Mouse (Mus musculus): Measurements from ENCODE around the gene Gckr.

Gene Gckr

GRCm38 (mm10) chr5:31297047-31297757 is at the start of gene Gckr:
Gene Gckr, plus strand, starts transcription at chr5:31297443.
- DNase-seq (ENCODE audit: low read depth in 1 of 2, low spot score in 2 of 2): no peak

DNA sequence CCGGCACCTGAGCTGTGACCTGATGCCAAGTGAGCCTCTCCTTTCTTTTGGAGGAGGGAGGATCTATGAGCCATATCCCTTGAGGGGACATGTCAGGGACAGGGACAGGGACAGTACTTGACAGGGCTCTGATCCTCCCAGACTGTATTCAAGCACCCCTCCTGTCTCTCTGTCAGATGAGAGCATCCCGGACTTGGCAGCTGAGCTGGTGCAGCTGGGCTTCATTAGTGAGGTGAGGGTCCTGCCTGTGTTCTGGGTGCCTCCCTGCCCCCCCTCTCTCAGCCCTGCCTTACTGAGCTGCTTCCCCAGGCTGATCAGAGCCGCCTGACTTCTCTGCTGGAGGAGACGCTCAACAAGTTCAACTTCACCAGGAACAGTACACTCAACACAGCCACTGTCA is 46.5 kb upstream of the Gckr start:
- DNase-seq (ENCODE audit: low read depth in 1 of 2, low spot score in 2 of 2): no peak

GRCm38 (mm10) chr5:31251541-31252101 is 45.6 kb upstream of the Gckr start, which contains the start of gene Krtcap3:
Gene Krtcap3, plus strand, starts transcription at chr5:31251691.
- no peak for DNase-seq (ENCODE audit: low read depth in 1 of 2, low spot score in 2 of 2)

DNA sequence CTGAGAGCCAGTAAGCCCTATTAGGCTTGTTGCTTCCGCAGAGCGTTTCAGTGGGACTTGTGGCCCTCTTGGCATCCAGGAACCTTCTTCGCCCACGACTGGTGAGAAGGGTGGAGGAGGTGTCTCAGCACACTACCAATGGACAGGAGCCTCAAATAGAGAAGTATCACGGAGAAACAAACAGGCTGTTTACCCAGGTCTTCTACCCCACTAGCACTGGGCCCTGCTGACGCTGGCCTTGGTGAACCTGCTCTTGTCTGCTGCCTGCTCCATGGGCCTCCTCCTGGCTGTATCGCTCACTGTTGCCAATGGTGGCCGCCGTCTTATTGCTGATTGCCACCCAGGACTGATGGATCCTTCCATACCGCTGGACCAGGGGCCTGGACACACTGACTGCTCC is 45.1 kb upstream of the Gckr start:
- DNase-seq (ENCODE audit: low read depth in 1 of 2, low spot score in 2 of 2): no peak

DNA sequence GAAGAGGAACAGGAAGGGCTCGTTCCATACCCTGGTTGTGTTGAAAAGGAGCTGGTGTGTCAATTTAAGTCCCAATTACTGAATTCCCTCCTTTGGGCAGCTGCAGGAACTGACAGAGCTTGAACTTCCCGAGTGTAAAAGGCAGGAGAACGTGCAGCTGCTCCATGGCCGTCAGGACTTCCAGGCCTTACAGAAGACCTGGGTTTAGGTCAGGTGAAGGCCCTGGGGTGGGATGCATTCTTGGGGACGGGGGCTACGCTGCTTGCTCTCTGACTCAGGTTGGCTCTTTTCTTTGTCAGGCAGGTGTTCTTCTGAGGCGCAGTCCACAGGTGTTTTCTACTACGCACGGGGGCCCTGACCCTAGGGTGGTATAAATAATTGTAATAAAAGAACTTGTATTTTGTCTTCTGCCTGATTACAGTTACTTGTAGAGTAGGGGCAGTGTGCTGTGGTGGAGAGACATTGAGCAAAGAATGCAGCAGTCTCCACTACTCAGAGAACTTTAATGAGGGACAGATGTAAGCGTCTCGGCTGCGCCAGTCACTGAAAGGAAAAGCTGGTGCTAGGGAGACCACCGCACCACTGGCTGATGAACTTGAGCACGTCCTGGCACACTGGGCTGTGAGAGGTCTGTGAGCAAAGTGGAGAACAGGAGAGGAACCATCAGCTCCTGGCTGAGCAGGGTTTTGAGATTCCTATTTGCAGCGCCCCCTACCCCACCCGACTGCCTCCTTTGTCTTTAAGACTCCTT is 44.3 kb upstream of the Gckr start:
- DNase-seq (ENCODE audit: low read depth in 1 of 2, low spot score in 2 of 2): no peak

- DNase-seq (ENCODE audit: low read depth in 1 of 2, low spot score in 2 of 2): no peak
These were observed 43.4 kb upstream of the Gckr start for GRCm38 (mm10) chr5:31253806-31254205.

GRCm38 (mm10) chr5:31254452-31254851 is 42.8 kb upstream of the Gckr start:
- no peak for DNase-seq (ENCODE audit: low read depth in 1 of 2, low spot score in 2 of 2)

DNA sequence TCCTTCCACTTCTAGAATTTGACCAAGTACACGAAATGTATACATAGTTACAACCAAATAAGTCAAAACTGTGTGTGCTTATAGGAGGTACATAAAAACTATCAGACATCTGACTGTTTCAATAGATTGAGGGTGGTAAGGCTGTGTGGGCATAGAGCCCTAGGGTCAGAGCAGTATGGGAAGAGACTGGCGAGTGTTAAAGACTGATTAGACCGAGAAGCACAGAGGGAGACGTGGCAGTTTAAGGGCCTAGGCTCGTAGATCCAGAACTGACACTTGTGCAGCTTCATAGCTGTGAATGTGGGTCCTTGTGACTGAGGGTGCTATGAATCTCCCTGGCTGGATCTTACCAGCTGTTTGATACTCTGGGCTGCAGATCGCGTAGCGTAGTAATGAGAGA is 42.3 kb upstream of the Gckr start:
- no peak for DNase-seq (ENCODE audit: low read depth in 1 of 2, low spot score in 2 of 2)

GRCm38 (mm10) chr5:31255381-31255780 is 41.9 kb upstream of the Gckr start:
- DNase-seq (ENCODE audit: low read depth in 1 of 2, low spot score in 2 of 2): no peak

DNA sequence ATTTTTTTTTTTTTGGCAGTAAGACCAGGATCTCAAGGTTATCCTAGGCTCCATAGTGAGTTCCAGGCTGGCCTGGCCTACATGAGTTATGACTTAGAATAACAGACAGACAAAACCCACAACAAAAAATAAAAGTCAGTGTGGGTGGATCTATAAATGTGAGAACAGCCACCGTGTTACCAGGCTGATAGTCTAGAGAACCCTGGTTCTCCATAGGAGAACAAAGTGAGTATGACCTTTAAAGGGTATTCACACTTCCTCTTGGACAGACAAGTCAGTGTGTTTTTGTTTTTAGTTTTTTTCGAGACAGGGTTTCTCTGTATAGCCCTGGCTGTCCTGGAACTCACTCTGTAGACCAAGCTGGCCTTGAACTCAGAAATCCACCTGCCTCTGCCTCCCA is 41.3 kb upstream of the Gckr start:
- DNase-seq (ENCODE audit: low read depth in 1 of 2, low spot score in 2 of 2): no peak

DNA sequence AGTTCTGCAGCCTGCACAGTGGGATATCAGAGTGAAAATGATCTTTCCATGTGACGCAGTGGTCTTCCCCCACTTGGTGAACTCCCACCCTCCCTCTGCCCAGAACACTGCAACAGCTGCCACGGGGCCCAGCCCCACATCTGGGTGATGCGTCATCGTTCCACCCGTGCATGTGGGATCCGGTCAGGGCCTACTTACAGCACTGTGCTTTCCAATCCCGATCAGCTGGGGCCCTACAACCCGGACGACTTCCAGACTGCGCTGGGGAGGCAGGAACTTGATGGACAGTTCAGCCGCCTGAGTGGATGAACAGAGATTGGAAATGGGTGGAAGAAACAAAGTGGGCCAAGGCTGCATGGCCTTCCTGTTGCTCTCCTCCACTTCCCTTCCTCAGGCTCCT is 39.6 kb upstream of the Gckr start:
- DNase-seq (ENCODE audit: low read depth in 1 of 2, low spot score in 2 of 2): no peak

GRCm38 (mm10) chr5:31266101-31266500 is 31.1 kb upstream of the Gckr start:
- DNase-seq (ENCODE audit: low read depth in 1 of 2, low spot score in 2 of 2): no peak

DNA sequence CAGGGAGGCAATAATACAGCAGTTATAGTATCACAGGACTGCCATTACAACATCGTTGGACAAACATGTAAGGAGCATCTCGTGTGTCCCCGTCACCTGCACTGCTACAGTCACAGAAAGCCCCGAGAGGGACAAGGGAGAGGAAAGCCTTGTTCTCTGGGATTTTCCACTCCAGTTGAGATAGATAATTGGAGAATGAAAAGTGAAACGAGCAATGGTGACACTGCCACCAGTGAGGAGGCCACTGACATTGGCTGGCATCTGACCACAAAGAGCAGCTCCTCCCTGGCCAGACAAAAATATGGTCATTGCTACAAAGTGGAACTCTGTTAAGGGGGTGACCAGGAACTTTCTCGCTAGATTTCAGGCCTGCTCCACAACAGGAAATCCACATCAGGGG is 29.6 kb upstream of the Gckr start:
- no peak for DNase-seq (ENCODE audit: low read depth in 1 of 2, low spot score in 2 of 2)

- DNase-seq (ENCODE audit: low read depth in 1 of 2, low spot score in 2 of 2): no peak
These were observed 24.2 kb upstream of the Gckr start for GRCm38 (mm10) chr5:31273018-31273417.

DNA sequence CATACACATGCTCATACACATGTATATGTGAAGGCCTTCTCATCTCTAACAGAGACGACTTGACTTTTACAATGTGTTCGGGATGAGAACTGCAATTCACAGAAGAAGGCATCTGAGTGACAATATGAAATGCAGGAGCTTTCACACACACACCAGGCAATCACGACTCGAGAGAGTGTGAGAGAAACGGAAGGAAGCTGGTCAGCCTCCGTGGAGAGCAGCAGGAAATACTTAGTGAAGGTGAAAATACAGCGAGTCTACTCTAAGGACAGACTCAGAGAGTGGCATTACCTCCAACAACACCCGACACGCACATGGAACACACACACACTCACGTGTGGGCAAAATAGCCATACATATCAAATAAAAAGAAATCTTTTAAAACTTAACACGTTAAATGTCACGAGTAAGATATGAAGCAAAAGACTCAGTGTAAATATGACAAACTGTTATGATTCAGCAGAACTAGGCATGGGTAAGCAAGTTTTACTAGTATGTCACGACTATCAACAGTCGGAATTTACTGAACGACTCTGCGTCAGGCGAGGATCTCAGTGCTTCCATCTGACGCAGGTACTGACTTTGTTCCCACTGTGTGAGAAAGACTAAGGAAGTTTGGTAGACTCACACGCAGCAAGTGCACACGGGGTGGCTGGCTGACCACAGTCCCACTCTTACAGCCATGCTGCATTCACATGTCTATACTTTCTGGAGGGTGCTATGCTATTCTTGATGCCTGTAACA is 17.8 kb upstream of the Gckr start:
- DNase-seq (ENCODE audit: low read depth in 1 of 2, low spot score in 2 of 2): no peak

DNA sequence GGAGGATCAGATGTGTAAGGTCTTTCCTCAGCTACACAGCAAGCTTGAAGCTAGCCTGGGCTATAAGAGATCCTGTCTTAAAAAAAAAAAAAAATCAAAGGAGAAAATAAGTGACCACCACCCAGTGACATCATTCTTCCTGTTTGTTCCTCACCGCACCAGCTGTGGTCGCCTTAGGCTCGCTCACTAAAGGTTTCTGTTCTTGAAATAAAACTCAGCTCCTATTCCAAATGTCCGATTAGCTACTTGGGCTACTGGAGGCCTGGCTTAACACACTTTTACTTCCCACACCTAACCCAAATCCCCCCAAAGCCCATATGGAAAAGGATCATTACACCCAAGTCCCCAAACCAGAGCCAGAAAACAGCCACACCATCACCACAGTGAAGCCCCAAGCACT is 9.0 kb upstream of the Gckr start:
- DNase-seq (ENCODE audit: low read depth in 1 of 2, low spot score in 2 of 2): no peak

DNA sequence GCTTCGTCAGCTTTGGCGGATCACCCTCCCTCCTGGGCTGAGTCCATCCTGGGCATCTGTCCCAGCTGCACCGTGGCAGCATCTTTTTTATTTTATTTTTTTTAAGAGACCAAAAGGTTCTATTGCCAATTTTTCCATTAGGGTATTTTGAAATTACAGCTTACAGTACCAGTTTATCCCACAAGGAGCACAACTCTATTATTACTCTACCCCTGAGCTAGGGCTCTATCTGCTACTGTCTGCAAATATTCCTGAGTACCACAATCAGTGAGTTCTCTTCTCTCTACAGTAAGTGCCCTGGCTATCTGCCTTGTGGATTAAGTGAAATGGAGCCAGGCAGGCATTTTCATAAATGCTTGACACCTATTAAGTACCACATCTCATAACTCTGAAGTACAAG is 8.6 kb upstream of the Gckr start:
- DNase-seq (ENCODE audit: low read depth in 1 of 2, low spot score in 2 of 2): no peak

DNA sequence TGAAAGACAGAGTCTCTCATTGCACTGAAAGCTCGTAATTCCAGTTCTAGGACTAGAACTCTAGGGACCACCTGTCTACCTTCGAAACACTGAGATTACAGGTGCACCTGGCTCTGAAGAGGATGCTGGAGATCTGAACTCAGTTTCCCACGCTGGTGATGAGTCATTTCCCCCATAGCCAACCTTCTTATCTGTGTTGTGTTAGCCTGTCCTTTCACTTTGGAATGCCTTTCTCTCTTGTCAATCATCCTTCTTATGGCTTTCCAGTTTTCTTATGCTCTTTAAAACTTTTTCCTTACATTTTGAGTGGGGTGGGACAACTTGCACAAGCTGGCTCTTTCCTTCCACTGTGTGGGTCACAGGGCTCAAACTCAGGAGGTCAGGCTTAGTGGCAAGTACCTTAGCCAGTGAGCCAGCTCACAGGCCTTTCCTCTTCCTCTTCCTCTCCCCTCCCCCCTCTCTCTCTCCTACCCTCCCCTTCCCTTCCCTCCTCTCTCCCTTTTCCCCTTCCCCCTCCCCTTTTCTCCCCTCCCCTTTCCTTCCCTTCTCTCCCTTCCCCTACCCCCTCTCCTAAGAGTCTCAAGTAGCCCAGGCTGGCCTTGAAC is 7.5 kb upstream of the Gckr start:
- no peak for DNase-seq (ENCODE audit: low read depth in 1 of 2, low spot score in 2 of 2)

DNA sequence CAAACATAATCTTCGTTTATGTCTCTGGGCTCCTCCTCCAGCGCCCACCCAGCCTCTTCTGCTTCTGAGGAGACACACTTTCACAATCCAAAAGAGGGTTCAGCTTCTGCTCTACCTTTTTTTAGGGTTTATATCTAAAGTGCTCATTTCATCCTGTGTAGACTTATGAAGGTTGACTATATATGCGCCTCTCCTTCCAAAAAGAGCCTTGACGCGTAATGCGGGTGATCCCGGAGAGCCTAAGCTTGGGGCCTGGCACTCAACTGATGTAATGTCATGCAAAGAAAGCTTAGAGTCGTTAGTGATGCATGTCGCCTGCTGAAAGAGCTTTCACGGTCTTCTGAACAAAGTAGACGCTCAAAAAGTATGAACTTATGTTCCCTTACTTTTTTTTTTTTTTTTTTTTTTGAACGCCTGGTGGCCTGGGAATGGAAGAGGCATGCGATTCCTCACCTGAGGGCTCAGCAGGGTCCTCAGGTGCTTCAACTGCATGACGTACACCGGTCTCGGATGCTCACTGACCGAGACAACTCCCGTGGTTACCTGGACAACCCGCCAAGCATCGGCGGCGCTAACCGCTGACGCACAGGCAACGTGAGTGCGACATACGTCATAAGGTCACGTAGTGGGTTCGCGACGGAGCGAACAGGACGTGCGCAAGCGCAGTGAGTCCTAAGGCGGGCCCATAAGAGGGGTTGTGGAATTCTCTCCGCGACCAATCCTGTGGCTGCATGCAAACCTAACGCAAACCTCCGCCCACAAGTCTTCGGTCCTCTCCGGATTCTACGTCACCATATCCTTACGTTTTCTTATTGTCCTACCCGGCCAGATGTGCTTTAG is 6.5 kb upstream of the Gckr start, which contains the start of gene Ift172:
Gene Ift172, minus strand, starts transcription at position 596 of the 840 bp plus-strand sequence.
- DNase-seq (ENCODE audit: low read depth in 1 of 2, low spot score in 2 of 2): peak; percentile 87 to 93

GRCm38 (mm10) chr5:31291361-31291688 is 5.9 kb upstream of the Gckr start:
- no peak for DNase-seq (ENCODE audit: low read depth in 1 of 2, low spot score in 2 of 2)

Data from monocyte, adult 2 months (primary cell).